Mouse (Mus musculus) activated CD4-positive, CD25-positive, alpha-beta regulatory T cell (primary cell): ENCODE results near the gene Pacsin1. TPM values are rescaled to one million over a fixed set of nuclear protein-coding genes. Genes with fewer than 3 reads are reported as not detected.

Source experiments
- polyA plus RNA-seq, 2 experiments: library from polyadenylated mRNA; unstranded; fragments of 100-300 nt; shearing (Covaris generic); gene quantifications; one replicate each; pipeline ENCODE4 v1.2.1; 2017

Gene Pacsin1
- 10 to 100 TPM; 34.6 to 81.2 TPM for polyA plus RNA-seq

DNA sequence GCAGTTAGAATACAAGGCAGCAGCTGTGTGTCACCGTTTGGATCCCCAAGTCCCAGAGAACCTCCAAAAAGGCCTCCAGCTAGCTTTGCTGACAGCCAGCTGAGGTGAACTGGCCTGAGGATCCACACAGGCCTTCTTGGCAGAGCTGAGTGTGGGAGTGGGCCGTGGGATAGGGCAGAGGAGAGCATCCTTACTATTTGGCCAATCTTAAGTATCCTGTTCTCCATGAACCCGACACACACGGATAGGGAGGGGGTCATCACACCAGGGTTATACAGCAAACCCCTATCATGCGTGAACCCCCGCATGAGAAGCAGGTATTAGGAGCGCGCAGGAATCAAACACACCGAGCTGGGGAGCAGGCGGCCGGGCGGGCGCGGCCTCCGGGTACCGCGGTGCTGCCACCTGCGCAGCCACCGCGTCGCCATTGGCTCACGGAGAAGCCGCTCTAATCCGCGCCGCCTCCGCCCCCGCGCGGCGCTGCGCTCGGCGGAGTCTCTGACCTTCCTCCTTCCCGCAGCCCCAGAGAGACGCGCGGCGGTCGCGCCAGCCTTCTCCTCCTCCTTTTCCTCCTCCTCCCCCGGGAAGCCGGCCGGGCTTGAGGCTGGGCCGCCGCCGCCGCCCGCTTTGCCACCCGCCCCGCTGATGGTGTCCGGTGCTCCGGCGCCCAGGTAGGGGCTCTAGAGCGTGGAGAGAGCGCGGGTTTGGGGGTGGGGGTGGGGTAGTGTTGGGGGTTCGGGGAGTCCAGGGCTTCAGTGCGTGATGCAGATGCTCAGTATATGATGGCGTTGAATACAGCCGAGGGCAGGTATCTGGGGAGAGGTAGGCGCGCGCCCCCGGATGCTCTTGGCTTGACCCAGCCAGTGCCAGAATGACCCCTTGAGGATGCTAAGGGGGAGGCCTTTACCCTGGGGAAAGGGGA, at the start of gene Pacsin1:
Gene Pacsin1, plus strand, starts transcription at position 421 of the 922 bp plus-strand sequence.

DNA sequence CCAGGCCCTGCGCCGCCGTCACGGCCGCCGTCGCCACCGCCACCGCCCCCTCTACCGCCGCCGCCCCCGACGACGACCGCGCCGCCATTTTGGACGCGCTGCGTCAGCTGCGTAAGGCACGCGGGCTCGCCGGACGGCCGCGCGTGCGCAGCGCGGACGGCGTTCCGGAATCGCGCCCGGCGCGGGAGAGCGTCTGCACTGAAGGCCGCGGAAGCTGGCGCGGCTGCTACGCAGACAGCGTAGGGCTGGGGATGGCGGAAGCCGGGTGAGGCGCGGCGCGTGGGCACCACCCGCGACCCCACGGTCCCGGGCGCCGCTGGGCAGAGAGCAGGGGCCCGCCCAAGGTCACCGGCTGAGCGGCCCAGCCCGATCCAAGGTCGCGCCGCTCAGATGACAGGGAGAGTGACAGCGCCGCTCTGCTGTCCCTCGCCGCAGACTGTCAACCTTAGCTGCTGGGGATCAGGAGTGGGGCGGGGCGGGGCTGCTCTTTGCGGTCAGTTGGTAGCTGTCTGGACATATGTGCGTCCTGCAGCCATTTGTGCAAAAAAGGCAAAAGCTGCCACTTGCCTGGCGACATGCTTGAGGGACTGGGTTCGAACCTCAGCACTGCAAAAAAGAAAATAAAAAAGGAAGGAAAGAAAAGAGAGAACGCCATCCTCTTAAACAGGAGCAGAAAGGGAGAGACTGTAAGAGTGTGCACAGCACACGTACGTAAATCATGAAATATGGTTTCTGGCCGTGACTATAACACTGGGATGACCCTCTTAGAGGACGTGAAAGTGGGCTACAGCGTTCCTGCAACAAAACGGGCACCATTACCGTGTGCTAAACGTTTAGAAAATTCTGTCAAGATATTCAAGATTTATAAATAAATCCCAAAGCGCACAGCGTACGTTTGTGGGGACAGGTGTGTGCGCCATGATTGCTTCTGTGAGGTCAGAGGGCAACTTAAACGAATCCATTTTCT, 31.7 kb upstream of the Pacsin1 start, which contains the start of gene Nudt3:
Gene Nudt3, minus strand, starts transcription at position 136 of the 967 bp plus-strand sequence.

DNA sequence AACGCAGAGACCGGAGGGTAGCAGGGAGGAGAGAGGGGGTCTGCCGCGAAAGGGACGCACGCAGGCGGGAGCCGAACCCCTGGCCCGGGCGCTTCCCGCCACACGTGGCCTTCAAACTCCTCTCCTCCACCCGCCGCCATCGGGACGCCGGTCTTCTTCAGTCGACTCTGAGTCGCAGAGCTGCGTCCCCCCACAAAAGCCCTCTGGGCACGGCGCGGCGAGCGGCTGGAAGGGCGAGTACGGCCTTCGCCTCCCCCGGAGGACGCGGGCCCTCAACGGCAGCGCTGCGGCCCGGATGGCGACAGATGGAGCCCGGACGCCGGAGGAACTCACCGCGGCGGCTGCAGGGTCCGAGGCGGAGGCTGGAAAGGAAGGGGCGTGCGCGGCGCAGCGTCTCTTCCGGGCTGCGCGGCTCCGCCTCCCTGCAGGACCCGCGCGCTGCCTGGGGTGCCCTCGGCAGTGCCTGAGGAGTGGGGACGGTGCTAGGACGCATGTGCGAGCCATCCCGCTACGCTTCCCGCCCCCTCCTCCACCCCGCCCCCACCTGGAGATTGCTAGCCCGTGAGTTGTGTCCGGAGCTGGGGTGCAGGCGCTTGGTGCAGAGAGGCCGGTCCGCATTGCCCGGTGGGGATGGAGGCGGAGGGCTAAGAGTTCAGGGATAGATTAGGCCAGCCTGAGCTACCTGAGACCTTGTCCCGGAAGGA, 20.3 kb upstream of the Pacsin1 start, which contains the start of gene RPS10-NUDT3:
Gene RPS10-NUDT3, minus strand, starts transcription at position 352 of the 704 bp plus-strand sequence.

DNA sequence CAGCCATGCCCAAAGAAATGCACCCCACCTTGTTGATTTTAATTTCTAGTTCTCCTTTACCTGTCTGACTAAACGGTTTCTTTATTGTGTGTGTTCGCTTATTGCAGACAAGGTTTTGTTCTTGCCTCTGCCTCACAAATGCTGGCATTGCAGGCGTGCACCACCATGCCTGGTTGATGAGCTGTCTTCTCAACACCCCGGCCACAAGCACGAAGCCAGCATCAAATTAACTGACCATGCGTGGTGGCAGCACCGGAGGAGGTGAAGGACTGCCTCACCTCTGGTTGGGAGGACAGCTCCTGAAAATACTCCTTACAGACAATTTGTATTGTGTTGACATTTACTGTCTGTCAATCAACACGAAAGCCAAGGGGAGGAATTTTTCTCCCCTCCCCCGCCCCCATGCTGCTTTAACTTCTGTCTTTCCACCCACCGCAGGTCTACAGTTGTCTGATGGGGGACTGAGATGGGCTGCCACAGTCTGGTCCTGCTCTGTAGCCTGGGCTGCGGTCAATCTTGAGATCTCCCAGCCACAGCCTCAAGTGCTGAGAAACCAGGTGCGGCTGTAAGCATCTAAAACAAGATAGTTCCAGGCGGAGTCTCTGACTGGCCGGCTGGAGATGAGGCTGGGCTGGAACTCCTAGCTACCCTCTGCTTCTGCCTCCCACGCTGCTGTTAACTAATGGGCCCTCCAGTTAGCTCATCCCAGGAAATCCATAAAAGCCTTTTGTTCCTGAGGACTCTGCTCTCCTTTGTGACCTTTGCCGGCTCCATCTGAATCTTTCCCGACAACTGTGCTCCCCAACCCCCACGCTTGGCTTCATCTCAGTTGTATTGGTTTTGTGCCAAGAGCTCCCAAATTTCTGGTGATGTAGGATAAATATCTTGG, 18.9 kb upstream of the Pacsin1 start, which contains the start of gene Rps10:
Gene Rps10, minus strand, starts transcription at position 538 of the 889 bp plus-strand sequence.

DNA sequence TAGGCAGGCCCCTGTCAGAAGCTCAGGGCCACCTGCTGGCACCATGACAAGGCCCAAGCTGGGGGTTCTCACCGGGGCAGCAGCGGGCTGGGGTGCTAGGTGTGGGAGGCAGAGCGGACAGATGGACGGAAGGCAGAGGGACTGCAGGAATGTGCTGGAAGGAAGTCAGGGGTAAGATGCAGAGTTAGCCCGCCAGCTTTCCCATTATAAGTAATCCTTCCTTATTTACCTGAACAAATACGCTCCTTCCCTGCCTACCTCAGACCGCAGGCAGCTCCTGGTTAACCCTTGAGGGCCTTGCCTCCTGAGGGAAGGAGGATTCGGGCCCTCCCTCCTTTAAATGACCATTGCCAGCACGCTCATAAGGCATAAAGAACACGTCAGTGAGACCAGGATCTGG, 73.5 kb downstream of the Pacsin1 start, which contains the start of gene Spdef:
Gene Spdef, minus strand, starts transcription at position 186 of the 400 bp plus-strand sequence.

Other genes starting within 250 kb of the Pacsin1 start
- gene Grm4, start 134.1 kb upstream of the Pacsin1 start, polyA plus RNA-seq = not detected
- 100 to 1,000 TPM in 1 of 2 experiments, 10 to 100 TPM in 1; 92.2 to 108 TPM for gene Hmga1, start 99.0 kb upstream of the Pacsin1 start, polyA plus RNA-seq
- 100 to 1,000 TPM; 153 to 165 TPM for gene AI413582, start 89.8 kb upstream of the Pacsin1 start, polyA plus RNA-seq
- 10 to 100 TPM; 60.3 to 68.8 TPM for gene Nudt3, start 32.0 kb upstream of the Pacsin1 start, polyA plus RNA-seq
- gene RPS10-NUDT3, start 20.3 kb upstream of the Pacsin1 start, polyA plus RNA-seq = not detected
- 1,000 to 10,000 TPM in 1 of 2 experiments, 100 to 1,000 TPM in 1; 907 to 1,598 TPM for gene Rps10, start 18.8 kb upstream of the Pacsin1 start, polyA plus RNA-seq
- under 1 TPM in 1 of 2 experiments, not detected in 1; 0.28 TPM for gene Spdef, start 73.4 kb downstream of the Pacsin1 start, polyA plus RNA-seq
- gene D17Wsu92e, start 165.1 kb downstream of the Pacsin1 start, polyA plus RNA-seq = 10 to 100 TPM; 34.3 to 38.3 TPM
- gene Snrpc, start 182.6 kb downstream of the Pacsin1 start, polyA plus RNA-seq = 100 to 1,000 TPM; 217 to 238 TPM
- gene Uhrf1bp1, start 200.9 kb downstream of the Pacsin1 start, polyA plus RNA-seq = 1 to 10 TPM; 1.1 to 2.5 TPM